Mouse (Mus musculus): Measurements from ENCODE around the gene Antxr1. TPM values are rescaled to one million over a fixed set of nuclear protein-coding genes. Genes with fewer than 3 reads are reported as not detected.

Antxr1 gene
- total RNA-seq, 2 experiments from 2014 or later, result 8.7 to 10.2 TPM

- no peak for DNase-seq (ENCODE audit: low spot score in 2 of 2)
Observed at GRCm38 (mm10) chr6:87250701-87251100, 84.9 kb downstream of the Antxr1 start.

DNA sequence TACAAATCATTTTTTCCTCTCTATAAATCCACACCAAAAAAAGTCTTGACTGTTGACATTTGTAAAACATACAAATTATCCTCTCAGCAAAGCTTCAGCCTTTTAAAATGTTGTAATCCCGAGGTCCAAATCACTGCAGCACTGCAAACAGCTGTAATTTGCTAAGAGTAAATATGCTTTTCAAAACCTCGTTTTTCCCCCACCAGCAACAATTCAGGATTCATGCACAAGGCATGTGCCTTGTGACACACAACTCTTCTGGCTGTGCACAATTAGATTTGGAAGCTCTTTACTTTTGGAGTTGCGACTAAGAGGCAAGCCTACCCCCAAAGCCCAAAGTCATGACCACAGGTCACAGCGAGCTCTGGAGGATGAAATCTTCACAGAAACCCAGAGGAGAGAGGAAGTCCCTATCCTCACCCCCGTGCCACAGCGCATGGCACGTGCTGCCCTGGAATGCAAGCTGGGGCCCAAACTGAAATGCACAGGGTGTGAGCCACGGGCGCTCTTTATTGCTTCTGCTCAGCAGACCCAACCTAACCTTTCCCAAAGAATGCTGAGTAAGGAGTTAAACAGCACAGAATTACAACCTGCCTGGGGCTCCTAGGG, 87.3 kb downstream of the Antxr1 start:
- no peak for DNase-seq (ENCODE audit: low spot score in 2 of 2)

- DNase-seq (ENCODE audit: low spot score in 2 of 2), result no peak
Observed at GRCm38 (mm10) chr6:87244117-87245100, 91.2 kb downstream of the Antxr1 start.

DNA sequence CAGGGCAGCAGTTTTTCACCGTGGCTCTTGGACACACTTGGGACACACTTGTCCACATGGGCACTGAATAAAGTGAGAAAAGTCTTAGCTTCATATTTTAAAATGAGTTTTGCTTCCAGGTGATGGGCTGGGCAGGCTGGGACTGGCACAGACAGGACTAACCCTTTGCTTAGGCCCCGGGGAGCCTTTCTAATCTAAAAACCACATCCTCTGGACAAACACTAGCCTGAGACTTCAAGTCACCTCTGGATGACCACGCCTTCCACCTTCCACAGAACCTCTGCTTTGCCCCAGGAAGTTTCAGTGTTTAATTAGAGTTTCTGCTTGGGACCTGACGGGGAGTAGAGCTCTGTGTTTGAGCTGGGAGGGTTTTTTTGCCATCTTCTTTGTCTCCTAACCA, 98.4 kb downstream of the Antxr1 start:
- no peak for DNase-seq (ENCODE audit: low spot score in 2 of 2)

GRCm38 (mm10) chr6:87236061-87236460, 99.6 kb downstream of the Antxr1 start:
- no peak for DNase-seq (ENCODE audit: low spot score in 2 of 2)

GRCm38 (mm10) chr6:87233111-87233510, 102.5 kb downstream of the Antxr1 start:
- no peak for DNase-seq (ENCODE audit: low spot score in 2 of 2)

GRCm38 (mm10) chr6:87230041-87230440, 105.6 kb downstream of the Antxr1 start:
- no peak for DNase-seq (ENCODE audit: low spot score in 2 of 2)

DNA sequence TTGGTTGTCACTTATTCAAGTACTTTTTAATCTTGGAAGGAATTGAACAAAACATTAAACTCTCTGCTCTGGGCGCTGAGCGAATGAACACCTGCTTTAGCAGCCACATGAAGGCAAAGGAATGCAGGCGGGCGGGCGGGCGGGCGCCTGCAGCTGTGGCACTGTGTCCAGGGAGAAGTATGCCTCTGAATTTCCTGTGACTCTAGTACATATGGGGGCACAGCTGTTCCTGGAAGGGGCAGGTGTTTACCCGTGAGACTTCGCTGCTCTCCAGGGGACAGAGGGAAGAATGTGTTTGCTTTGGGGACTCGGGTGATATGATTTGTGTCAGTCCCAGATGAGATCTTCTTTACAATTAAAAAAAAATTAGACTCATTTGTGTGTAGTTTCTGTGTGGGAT, 107.7 kb downstream of the Antxr1 start:
- DNase-seq (ENCODE audit: low spot score in 2 of 2), result no peak

- DNase-seq (ENCODE audit: low spot score in 2 of 2), result no peak
Observed at GRCm38 (mm10) chr6:87226315-87226714, 109.3 kb downstream of the Antxr1 start.

DNA sequence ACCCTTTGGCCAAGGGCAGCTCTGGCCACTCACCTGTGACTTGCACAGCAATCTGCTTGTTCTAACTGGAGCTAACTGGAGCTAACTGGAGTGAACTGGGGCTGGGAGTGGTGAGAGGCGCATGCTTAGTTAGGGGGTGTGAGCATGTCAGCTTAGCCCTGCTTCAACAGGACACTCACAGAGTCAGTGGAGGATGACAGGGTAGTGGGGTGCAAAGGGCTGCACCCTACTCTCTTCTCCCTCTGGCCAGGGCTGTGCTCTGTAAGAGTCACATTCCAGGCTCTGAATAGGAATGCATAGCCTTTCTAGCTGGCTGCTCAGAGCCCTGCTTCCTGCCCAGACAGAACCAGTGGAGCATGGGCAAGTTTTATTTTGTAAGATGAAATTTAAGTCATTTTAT, 110.3 kb downstream of the Antxr1 start:
- DNase-seq (ENCODE audit: low spot score in 2 of 2), result no peak

- no peak for DNase-seq (ENCODE audit: low spot score in 2 of 2)
Observed at GRCm38 (mm10) chr6:87222854-87223631, 112.6 kb downstream of the Antxr1 start.

DNA sequence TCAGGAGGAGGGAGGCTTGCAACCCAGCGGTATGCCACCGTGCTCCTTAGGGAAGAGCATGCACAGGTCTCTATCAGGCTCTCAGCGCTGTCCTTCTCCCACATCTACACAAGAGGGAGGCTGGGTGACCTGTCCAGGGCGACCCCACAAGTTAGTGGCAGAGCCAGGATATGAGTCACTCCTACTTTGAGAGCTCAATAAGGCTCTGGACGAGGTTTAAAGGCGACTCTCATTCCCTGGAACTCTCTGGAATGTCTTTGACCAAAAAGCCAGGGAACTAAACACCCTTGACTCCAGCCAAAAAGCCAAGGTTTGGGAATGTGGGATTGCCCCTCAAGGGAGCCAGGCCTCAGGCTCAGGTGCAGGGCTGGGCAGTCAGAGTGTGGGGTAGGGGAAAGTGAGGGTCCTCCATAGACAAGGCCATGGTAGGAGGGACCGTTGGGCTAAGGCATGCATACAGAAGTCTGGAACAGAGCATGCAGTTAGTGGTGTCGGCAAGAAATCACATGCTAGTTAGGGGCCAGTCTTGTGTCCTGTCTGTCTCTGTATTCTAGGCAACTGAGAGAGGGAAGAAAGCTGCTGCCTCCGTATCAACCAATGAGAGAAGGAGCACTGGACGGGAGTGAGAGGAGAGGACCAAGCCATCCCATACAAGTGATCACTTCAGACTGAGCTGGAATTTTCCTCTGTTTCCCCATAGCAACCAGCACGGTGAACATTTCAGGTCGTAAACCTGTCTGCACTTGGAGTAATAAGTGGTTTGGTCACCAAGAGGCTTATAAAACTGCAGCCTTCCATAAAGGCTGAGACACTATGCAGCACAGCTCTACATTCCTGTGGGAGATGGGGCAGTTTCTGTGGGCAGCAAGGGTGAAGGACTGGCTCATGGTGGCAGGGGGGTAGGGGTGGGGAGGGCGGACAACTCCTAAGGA, 116.3 kb downstream of the Antxr1 start:
- DNase-seq (ENCODE audit: low spot score in 2 of 2), result no peak

DNA sequence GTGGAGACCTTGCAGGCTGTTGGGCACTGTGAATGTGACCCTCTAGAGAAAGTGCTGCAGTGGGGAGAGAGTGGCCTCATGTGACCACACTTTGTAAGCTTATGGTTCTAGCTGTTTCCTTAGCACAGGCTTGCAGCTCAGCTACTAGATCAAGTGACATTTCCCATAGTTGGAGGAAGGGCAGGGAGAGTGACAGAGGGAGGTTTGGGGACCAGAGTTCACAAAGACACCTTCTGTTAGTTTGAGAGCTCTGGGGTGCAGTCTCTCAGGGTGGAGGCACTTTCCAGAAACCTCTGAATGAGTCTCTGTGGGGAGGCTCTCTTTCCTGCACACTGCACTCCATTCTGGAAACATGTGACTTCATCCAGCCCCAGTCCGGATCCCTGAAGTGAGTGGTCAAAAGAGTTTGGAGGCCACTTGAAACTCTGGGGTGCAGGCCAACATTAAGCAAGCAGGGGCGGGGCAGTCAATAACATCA, 119.5 kb downstream of the Antxr1 start:
- DNase-seq (ENCODE audit: low spot score in 2 of 2), result no peak

DNA sequence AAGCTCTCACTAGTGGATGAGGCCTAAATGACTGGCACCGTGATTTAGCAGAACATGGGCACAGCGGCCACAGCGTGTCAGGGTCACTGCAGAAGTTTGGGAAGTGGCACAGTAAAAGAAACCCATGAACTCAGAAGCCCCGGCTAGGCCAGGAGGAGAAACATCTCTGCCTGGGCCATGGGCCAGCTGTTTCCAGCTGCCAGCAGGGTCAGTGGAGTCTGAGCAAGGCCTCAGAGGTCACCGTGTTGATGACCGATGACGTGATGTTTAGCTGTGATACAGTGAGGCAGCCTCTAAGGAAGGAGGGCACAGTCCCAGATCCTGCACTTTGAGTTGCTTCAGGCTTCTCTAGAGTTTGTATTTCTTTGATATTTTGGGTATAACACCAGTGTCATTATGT, 122.4 kb downstream of the Antxr1 start:
- no peak for DNase-seq (ENCODE audit: low spot score in 2 of 2)

DNA sequence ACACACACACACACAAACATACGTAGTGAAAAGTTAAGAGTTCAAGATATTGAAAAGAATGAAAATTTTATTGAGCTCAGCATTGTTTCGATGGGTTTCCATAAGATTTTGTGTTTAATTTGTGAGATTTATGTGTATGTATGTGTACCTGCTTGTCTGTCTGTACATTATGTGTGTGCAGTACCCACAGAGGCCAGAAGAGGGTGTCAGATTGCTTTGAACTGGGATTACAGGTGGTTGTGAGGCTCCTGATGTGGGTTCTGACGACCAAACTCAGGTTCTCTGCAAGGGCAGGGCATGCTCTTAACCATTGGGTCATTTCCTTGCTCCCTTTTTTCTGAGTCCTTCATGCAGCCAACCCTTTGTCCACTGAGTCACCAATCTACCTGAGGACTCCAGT, 124.1 kb downstream of the Antxr1 start:
- no peak for DNase-seq (ENCODE audit: low spot score in 2 of 2)

DNA sequence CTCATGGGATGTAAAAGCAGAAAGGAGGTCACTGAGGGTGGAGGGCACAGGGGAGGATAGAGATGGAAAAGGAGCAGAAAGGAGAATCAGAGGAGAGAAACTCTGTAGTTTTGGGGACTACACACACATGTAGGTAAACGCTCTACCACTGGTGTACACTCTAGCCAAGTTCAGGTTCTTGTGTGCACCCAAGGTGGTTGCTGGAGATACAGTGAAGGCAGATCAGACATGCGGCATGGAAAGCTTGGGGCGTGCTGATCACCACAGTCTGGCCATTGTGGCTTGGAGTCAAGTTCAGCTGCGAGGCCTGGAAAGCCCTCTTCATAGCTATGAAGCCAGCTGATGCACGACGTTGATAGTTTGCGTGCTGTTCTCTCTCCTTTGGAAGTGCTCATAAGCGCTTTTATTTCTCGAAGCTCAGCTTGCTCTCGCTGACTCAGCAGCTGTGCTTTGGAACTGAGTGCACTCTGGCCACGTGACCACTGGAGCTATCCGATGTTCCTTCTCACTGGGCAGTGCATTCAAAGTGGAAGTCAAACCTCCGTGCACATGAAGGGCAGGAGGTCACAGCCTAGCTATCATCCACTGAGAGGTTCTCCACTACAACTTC, 128.1 kb downstream of the Antxr1 start:
- peak in 1 of 2 experiments; percentile 23 for DNase-seq (ENCODE audit: low spot score in 2 of 2)

DNA sequence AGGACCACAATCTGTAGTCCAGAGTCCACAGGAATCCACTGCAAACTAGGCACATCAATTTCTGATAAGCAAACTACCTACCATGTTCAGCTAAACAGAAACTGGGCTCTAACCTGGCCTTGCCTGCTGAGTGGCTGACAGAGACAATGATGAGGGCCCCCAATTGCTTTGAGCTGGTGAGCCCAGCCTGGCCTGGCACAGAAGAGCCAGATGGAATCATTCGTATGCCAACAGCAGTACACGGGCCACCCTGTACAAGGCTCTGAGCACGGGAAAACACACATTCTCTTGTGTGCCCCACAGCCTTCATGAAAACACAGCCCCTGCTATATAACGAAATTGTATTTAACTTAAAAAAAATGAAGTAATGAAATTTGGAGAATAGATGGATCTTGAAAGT, 128.8 kb downstream of the Antxr1 start:
- no peak for DNase-seq (ENCODE audit: low spot score in 2 of 2)

GRCm38 (mm10) chr6:87203467-87203866, 132.2 kb downstream of the Antxr1 start:
- DNase-seq (ENCODE audit: low spot score in 2 of 2), result no peak

- DNase-seq (ENCODE audit: low spot score in 2 of 2), result no peak
Observed at GRCm38 (mm10) chr6:87203065-87203464, 132.6 kb downstream of the Antxr1 start.

DNA sequence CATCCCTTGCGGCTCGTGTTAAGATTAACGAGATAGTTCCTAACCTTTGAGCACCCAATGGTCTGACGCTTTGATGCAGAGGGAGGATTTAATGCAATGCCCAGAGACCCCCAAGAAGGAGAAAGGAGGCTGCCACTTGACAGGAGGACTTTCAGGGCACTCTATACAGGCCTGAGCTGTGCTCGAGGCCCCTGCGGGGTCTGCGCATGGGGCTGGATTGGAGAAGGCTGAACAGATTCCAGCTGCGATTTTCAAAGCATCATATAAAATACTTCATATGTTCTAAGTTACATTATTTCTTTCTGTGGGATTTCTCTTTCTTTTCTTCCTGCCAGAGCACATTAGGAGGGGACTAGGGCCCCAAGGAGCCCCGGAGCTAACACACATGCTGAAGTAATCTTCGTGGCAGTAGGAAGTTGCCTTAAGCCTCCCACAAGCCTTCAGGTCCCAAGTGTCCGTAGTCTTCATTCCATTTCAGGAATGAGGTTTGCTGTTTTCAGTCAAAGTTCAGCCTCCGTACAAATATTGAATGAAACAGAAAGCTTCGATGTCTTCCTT, 133.5 kb downstream of the Antxr1 start:
- DNase-seq (ENCODE audit: low spot score in 2 of 2), result no peak
